Mouse (Mus musculus): ENCODE measurements at regions not wholly inside any gene's neighbourhood (a gene's known extent, or its start where the extent isn't known, plus 50 kb on each side); places are given as distances from the start of the nearest gene placed in this dataset.

DNA sequence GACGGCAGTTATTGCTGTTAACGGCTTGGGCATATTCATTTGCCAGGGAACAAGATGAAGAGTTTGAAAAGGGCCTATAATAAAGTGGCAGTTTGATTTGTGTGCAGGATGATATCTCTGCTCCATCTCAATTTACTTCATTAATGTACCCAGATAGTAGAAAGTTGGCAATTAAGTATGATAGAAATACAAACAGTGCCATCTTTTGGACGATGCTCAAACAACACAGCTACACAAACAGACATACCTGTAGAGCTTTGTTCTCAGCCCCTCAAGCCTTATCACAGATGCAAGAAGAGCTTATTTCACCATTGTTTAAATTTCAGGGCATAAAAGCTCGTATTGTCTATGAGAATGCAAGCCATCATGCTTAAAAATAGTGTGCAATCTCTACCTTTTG, 82.2 kb downstream of the Tnfsf11 start:
- DNase-seq = peak; percentile 31 to 55

DNA sequence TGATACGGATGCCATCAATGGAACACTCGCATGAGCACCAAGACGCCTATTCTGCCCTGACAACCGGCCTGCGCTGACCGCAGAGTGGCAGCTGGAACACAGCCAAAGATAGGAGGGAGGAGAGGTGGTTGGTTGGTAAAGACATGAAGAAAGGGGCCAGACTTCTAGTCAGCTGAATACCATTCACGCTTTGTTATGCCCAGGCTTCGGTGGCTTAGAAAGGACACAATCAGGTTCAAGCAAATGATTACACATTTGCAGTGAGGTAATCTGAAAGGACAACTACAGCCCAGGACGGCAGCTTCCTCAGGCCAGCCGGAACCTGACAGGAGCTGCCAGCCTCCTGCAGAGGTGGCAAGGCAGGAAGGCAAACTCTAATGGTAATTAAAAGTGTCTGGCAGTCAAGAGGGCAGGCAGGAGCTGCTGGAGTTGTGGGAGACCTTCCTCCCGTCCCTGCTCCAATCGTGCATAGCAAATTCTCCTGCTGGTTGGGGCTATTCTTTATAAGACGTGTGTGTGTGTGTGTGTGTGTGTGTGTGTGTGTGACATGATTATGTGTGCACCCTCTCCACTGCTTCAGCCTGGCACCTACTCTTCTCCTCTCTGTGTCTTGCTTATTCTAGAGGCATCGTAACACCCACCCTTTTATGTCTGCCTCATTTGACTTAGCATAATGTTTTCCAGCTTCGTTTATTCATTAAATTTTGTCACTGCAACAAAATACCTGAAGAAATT, 91.4 kb downstream of the Tnfsf11 start:
- peak; percentile 72 to 75 for DNase-seq

DNA sequence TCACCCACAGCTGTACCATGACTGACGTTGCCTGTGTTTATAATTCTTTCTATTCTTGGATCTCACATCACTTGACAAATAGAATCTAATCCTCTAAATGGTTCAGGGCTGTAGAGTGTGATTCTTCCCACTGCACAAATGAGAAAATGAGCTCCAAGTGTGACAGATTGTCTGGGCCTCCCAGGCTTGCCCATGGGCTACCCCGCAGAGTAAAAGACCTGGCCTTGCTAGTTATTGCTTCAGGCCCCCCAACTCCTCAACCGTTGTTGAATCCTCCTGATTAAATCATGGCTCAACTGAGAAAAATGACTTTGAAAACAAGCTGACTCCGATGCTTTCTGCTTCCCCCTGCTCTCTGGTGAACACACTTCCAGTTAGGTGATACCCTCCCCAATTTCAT, 92.4 kb downstream of the Tnfsf11 start:
- DNase-seq = peak; percentile 31 to 55

DNA sequence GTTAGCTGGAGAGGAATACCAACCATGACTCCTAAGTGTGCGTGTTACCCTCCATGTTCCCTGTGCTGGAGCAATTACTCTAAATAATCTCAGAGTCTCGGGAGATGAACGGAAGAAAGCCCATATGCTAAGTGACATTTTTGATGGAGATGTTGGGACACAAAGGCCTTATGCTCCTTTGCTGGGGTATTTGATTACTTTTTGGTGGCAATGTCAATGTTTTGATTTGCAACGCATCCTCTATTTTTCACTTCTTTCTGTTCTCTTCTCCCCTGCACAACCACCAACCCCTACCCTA, 103.3 kb downstream of the Tnfsf11 start:
- DNase-seq = no peak

DNA sequence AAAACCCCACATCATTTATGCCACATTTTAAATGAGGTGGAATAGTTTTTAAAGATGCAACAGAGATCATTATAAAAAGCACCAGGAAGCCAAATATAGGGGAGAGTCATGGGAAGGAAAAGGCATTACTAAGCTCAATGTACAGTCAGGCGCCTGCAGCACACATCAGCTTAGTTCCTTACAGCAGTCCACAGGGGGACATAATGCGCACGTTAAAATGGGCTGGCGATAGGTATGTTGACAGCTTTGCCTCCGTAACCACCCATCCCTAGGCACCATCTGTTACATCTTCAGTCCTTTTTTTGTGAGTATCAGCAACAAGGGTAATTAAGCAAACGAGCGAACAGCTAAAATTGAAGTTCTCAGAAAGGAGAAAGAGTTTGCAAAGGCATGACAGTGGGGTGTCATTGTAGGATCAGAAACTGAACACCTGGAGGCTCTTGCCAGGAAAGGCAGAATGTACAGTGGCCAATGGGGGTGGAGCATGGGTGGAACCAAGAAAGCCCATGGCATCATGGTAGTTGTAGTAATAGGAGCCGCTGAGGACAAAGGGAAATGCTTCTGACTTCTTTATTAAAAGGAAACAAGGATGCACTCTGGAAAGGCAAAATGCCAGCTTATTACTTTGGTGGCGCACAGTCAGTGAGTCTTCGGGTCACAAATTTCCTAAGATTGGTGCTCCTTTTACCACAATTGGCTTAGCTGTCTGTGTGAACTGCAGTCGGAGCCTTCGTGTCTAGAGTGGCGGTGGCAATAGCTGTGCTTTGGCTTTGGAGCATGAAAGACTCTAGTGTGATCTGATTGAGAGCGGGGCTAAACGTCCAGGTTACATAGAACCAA, 103.9 kb downstream of the Tnfsf11 start:
- DNase-seq = peak; percentile 72 to 73

DNA sequence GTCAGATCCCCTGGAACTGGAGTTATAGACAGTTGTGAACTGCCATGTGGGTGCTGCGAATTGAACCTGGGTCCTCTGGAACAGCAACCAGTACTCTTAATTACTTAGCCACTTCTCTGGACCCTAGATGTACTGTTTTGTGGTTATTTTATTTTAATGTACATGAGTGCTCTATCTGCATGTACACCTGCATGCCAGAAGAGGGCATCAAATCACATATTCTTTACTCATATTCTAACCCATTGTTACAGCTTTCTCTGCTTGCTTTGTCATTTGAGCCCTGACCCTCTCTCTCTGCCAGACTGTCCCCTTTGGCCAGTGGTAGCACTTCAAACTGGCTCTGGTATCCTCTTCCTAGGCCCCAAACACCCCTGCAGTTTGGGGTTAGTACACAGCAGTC, 105.1 kb downstream of the Tnfsf11 start:
- DNase-seq = no peak

DNA sequence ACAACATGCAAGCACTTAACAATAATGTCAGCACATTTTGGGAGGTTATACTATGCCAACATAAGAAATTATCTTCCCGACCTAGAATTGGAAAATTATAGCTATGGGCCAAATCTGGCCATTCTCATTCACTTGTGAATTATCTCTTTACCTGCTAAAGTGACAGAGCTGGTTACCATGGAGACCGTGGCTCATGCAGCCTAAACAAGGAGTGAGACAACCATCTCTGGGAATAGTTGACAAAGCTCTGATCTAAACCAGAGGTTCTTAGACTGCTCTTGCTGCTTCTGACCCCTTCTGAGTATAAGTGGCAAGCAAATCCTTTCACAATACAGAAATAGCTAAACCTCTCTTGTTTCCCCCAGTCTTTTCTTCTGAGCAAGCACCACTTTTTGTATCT, 108.7 kb upstream of the Fam216b start:
- DNase-seq = no peak

DNA sequence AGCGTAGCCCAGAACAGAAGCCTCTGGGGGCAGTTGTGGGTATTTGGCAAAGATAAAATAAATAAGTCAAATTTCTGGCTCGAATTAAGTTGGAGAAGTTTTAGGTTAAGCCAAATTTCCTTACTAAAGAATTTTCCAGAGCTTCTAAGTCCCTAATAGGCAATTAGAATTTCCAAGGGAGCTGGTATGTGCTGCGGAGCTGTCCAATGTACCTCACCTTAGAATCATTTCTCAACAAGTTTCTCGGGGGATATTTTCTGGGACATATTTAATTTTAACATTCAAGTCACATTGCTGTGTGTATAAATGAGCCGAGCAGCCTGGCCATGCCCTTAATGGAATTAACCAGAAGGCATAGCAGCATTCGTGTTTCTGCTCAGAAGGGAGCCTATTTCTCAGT, 90.8 kb upstream of the Fam216b start:
- no peak for DNase-seq

DNA sequence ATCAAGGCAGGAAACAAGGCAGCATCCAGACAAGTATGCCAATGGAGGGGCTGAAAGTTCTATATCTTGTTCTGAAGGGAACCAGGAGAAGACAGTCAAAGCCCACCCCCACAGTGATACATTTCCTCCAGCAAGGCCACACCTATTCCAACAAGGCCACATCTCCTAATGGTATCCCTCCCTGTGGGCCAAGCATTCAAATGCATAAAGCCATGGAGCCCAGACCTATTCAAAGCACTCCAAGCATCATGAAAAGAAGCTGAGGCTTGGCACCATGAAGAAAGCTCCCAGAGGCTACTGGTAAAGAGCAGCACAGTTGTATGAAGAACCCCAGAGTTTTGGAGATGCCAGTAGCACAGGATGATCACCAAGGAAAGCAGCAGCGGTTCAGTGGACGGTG, 84.6 kb upstream of the Fam216b start:
- no peak for DNase-seq

DNA sequence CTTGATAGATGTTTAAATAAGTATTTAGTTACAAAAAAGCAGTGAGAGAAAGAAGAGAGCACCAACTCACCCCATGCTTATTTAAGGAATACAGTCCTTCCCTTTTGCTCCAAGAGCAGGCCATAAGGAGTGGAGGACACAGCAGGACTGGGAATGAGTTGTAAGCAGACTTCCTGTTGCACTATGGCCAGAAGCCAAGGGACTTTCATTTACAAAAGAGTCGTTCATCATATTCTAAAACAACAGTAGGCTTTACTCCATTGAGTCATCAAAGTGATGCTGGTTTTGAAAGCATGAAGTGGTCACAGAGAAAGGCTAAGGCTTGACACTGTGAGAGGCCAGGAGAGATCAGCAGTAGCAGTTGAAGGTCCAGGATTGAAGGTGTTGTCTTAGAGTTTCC, 84.1 kb upstream of the Fam216b start:
- DNase-seq = no peak

DNA sequence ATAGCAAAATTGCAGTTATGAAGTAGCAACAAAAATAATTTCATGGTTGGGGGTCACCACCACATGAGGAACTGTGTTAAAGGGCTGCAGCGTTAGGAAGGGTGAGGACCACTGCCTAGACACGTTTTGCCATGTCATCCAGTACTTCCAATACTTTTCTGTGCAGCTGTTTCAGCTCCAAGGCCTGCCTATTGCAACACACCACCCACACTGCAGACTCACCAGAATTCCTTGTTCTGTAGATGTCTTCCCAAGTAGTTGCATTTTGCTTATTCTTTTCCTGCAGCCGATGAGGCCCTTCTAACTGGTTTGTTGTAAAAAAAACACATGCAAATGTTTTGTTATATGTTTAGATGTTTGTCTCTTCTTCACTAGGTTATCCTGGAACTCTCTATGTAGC, 72.0 kb upstream of the Fam216b start:
- DNase-seq = no peak

DNA sequence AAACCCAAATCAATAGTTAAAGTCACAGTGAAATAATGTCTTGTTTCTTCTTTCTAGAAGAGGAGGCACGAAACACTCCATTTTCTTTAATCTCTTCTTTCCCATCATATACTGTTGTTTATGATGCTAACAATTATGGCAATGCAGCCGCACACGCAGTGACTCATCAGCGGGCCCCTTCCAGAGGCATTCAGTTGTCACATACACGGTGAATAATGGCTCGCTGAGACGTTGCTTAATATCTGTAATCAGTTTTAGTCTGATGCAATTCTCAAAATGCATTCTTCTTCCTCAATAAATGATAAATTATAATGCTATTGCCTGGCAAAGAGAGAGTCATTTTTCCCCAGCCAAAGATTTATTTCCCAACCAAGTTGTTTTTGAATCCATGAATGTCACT, 70.8 kb upstream of the Fam216b start:
- no peak for DNase-seq

DNA sequence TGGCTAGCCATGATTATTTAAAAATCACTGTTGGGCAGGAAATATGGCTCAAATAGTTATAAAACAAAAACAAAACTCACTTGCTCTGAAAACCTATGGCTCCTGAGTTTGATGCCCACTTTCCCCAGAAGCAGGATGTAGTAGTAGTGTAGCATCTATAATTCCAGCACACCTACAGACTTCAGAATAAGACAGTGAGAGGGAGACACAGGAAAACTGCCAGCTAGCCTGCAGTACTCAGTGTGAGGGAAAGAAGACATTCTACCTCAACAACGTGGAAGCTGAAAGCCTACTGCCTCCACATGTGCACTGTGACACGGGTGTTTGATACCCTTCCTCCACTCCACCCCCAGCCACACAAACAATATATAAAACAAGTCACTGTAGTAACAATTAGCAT, 68.9 kb upstream of the Fam216b start:
- no peak for DNase-seq

DNA sequence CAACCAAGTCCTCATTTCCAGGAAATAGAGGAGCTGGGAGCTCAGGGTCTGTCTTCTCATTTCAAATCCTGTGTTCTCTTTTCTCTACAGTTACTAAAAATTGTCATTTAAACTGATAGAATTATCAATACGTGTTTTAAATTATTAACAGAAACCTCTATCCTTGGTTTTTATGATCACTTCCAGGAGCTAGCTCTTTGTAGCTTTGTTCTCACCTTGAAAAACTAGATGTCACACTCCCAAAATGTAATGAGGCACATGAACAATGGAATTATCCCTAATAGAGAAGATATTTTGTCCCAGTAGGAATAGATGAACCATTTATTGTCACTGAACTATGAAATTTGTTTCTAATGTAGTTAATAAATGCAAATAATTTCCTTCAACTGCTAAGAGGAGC, 60.0 kb upstream of the Fam216b start:
- DNase-seq = no peak

DNA sequence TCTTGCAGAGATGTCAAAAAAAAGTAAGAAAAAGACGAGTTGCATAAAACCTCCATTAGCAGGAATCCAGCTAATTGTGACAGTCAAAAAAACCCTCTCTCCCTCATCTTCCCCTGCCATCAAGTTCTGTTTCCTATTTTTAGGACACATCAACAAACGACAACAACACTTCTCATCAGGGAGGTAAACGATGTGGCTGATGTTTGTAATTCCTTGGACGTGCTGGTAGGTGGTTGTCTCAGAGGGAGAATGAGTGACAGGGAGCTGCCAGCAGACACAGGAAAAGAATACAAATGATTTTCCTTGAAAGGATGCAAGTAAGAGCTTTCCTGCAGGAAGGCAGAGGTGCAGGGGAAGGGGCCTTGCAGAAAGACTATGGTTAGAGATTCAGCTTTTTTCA, 54.9 kb upstream of the Fam216b start:
- DNase-seq = no peak
